Mouse (Mus musculus): ENCODE measurements around the gene Tm4sf4. TPM values are rescaled to one million over a fixed set of nuclear protein-coding genes. Genes with fewer than 3 reads are reported as not detected.

Gene Tm4sf4
- polyA plus RNA-seq, 1 experiment from 2014 or later: 0.49 TPM

- ATAC-seq (ENCODE audit: low FRiP score, low read depth): no peak
- Histone ChIP-seq H3K27me3 (no peaks in the 10 kb centered on the region), H3K4me2 (no peak overlapping the region), H3K4me3 (no peak overlapping the region), H3K4me1 (replicated peaks) (no peaks in the 10 kb centered on the region), H3K27ac (replicated peaks) (no peak overlapping the region), H3K9ac (no peak overlapping the region), H3K9me3 (no peaks in the 10 kb centered on the region), H3K36me3 (no peaks in the 10 kb centered on the region)
- 80% methylated on average over 3 of the region's 3 CpGs for WGBS
Observed at GRCm38 (mm10) chr3:57440956-57441355, 15.8 kb downstream of the Tm4sf4 start.

GRCm38 (mm10) chr3:57445706-57446105 lies 20.6 kb downstream of the Tm4sf4 start:
- H3K9me3 ChIP-seq: no peaks in the 10 kb centered on the region
- no peaks in the 10 kb centered on the region for H3K27me3 ChIP-seq
- no peak for ATAC-seq (ENCODE audit: low FRiP score, low read depth)
- no peaks in the 10 kb centered on the region for H3K36me3 ChIP-seq
- no peak overlapping the region for H3K27ac ChIP-seq (replicated peaks)
- no peaks in the 10 kb centered on the region for H3K4me1 ChIP-seq (replicated peaks)
- H3K4me3 ChIP-seq: no peak overlapping the region
- WGBS: 51% methylated on average over 3 of the region's 3 CpGs
- H3K4me2 ChIP-seq: no peak overlapping the region
- H3K9ac ChIP-seq: no peak overlapping the region

- no peaks in the 10 kb centered on the region for H3K9me3 ChIP-seq
- H3K4me2 ChIP-seq: no peak overlapping the region
- H3K27ac ChIP-seq (replicated peaks): no peak overlapping the region
- H3K36me3 ChIP-seq: no peaks in the 10 kb centered on the region
- H3K9ac ChIP-seq: no peak overlapping the region
- no peak overlapping the region for H3K4me3 ChIP-seq
- H3K27me3 ChIP-seq: no peaks in the 10 kb centered on the region
- 53% methylated on average over 1 of the region's 1 CpGs for WGBS
- H3K4me1 ChIP-seq (replicated peaks): no peaks in the 10 kb centered on the region
- ATAC-seq (ENCODE audit: low FRiP score, low read depth): no peak
Observed at GRCm38 (mm10) chr3:57447889-57448288, 22.8 kb downstream of the Tm4sf4 start.

- Histone ChIP-seq H3K27ac (replicated peaks) (no peak overlapping the region), H3K4me1 (replicated peaks) (no peaks in the 10 kb centered on the region), H3K9me3 (no peaks in the 10 kb centered on the region), H3K36me3 (no peaks in the 10 kb centered on the region), H3K4me2 (no peak overlapping the region), H3K27me3 (no peaks in the 10 kb centered on the region), H3K9ac (no peak overlapping the region), H3K4me3 (no peak overlapping the region)
- WGBS: 38% methylated on average over 5 of the region's 5 CpGs
- ATAC-seq (ENCODE audit: low FRiP score, low read depth): peak; percentile 86
Observed at GRCm38 (mm10) chr3:57448445-57448844, 23.3 kb downstream of the Tm4sf4 start.

- Histone ChIP-seq H3K9me3 (no peaks in the 10 kb centered on the region), H3K36me3 (no peaks in the 10 kb centered on the region), H3K9ac (no peak overlapping the region), H3K4me3 (no peak overlapping the region), H3K27me3 (no peaks in the 10 kb centered on the region), H3K4me1 (replicated peaks) (no peaks in the 10 kb centered on the region), H3K27ac (replicated peaks) (0 out of 2 replicates have a peak overlapping the region, but pooled peaks have one; percentile 20), H3K4me2 (no peak overlapping the region)
- 69% methylated on average over 11 of the region's 11 CpGs for WGBS
- no peak for ATAC-seq (ENCODE audit: low FRiP score, low read depth)
Observed at GRCm38 (mm10) chr3:57458652-57459051, 33.5 kb downstream of the Tm4sf4 start.

- Histone ChIP-seq H3K36me3 (no peaks in the 10 kb centered on the region), H3K27me3 (no peaks in the 10 kb centered on the region), H3K9me3 (no peaks in the 10 kb centered on the region), H3K9ac (no peak overlapping the region), H3K4me1 (replicated peaks) (no peaks in the 10 kb centered on the region), H3K27ac (replicated peaks) (no peak overlapping the region), H3K4me2 (no peak overlapping the region), H3K4me3 (no peak overlapping the region)
- 89% methylated on average over 4 of the region's 4 CpGs for WGBS
- ATAC-seq (ENCODE audit: low FRiP score, low read depth): no peak
Observed at GRCm38 (mm10) chr3:57463302-57463701, 38.2 kb downstream of the Tm4sf4 start.

GRCm38 (mm10) chr3:57466289-57466688 lies 41.2 kb downstream of the Tm4sf4 start:
- H3K27ac ChIP-seq (replicated peaks): no peak overlapping the region
- 68% methylated on average over 3 of the region's 3 CpGs for WGBS

GRCm38 (mm10) chr3:57469325-57469724 lies 44.2 kb downstream of the Tm4sf4 start:
- no peak overlapping the region for H3K9ac ChIP-seq
- WGBS: 95% methylated on average over 3 of the region's 3 CpGs
- no peaks in the 10 kb centered on the region for H3K9me3 ChIP-seq
- H3K4me2 ChIP-seq: no peak overlapping the region
- H3K4me1 ChIP-seq (replicated peaks): peaks cover 23% of the 10 kb centered on the region
- H3K4me3 ChIP-seq: no peak overlapping the region
- H3K27ac ChIP-seq (replicated peaks): no peak overlapping the region
- H3K36me3 ChIP-seq: no peaks in the 10 kb centered on the region
- no peaks in the 10 kb centered on the region for H3K27me3 ChIP-seq
- ATAC-seq (ENCODE audit: low FRiP score, low read depth): no peak

More at GRCm38 (mm10) chr3:57466289-57466688, 41.2 kb downstream of the Tm4sf4 start:
- no peak overlapping the region for H3K4me3 ChIP-seq
- no peaks in the 10 kb centered on the region for H3K36me3 ChIP-seq
- no peak overlapping the region for H3K9ac ChIP-seq
- ATAC-seq (ENCODE audit: low FRiP score, low read depth): peak; percentile 74; the same call in 1 of the 2 replicates
- peaks cover 11% of the 10 kb centered on the region for H3K4me1 ChIP-seq (replicated peaks)
- no peaks in the 10 kb centered on the region for H3K27me3 ChIP-seq
- H3K4me2 ChIP-seq: no peak overlapping the region
- H3K9me3 ChIP-seq: no peaks in the 10 kb centered on the region

- ATAC-seq (ENCODE audit: low FRiP score, low read depth): peak; percentile 39; the same call in 1 of the 2 replicates
- Histone ChIP-seq H3K4me1 (replicated peaks) (peaks cover 23% of the 10 kb centered on the region), H3K4me2 (peak overlapping the region; percentile 52; the same call in 1 of the 2 replicates), H3K9me3 (no peaks in the 10 kb centered on the region), H3K4me3 (no peak overlapping the region), H3K36me3 (no peaks in the 10 kb centered on the region), H3K9ac (no peak overlapping the region), H3K27me3 (no peaks in the 10 kb centered on the region), H3K27ac (replicated peaks) (peak overlapping the region; percentile 58)
- 17% methylated on average over 5 of the region's 5 CpGs for WGBS
Observed at GRCm38 (mm10) chr3:57470326-57470725, 45.2 kb downstream of the Tm4sf4 start.

- no peaks in the 10 kb centered on the region for H3K27me3 ChIP-seq
- peak overlapping the region; percentile 58 for H3K27ac ChIP-seq (replicated peaks)
- peaks cover 23% of the 10 kb centered on the region for H3K4me1 ChIP-seq (replicated peaks)
- no peaks in the 10 kb centered on the region for H3K9me3 ChIP-seq
- 3% methylated on average over 15 of the region's 15 CpGs for WGBS
- ATAC-seq (ENCODE audit: low FRiP score, low read depth): peak; percentile 49; the same call in 1 of the 2 replicates
- 0 out of 2 replicates have a peak overlapping the region, but pooled peaks have one; percentile 36 for H3K9ac ChIP-seq
- H3K4me2 ChIP-seq: peak overlapping the region; percentile 52
- H3K4me3 ChIP-seq: peak overlapping the region; percentile 29
- no peaks in the 10 kb centered on the region for H3K36me3 ChIP-seq
Observed at GRCm38 (mm10) chr3:57470981-57471601, 46.0 kb downstream of the Tm4sf4 start.

GRCm38 (mm10) chr3:57472407-57472806 lies 47.3 kb downstream of the Tm4sf4 start:
- Histone ChIP-seq H3K4me1 (replicated peaks) (peaks cover 23% of the 10 kb centered on the region), H3K9ac (no peak overlapping the region), H3K4me3 (no peak overlapping the region), H3K27ac (replicated peaks) (no peak overlapping the region), H3K4me2 (no peak overlapping the region), H3K36me3 (no peaks in the 10 kb centered on the region), H3K9me3 (no peaks in the 10 kb centered on the region), H3K27me3 (no peaks in the 10 kb centered on the region)
- 37% methylated on average over 4 of the region's 4 CpGs for WGBS
- peak; percentile 76; the same call in 1 of the 2 replicates for ATAC-seq (ENCODE audit: low FRiP score, low read depth)

- 90% methylated on average over 8 of the region's 8 CpGs for whole genome bisulfite sequencing
- no peak overlapping the region for H3K27ac ChIP-seq (replicated peaks)
Observed at GRCm38 (mm10) chr3:57474421-57474820, 49.3 kb downstream of the Tm4sf4 start.

GRCm38 (mm10) chr3:57480640-57481039 lies 55.5 kb downstream of the Tm4sf4 start:
- ATAC-seq (ENCODE audit: low FRiP score, low read depth): no peak
- no peak overlapping the region for H3K27ac ChIP-seq (replicated peaks)
- H3K4me1 ChIP-seq (replicated peaks): no peaks in the 10 kb centered on the region
- WGBS: 77% methylated on average over 4 of the region's 4 CpGs
- H3K9ac ChIP-seq: no peak overlapping the region
- H3K27me3 ChIP-seq: no peaks in the 10 kb centered on the region
- no peak overlapping the region for H3K4me2 ChIP-seq
- no peaks in the 10 kb centered on the region for H3K36me3 ChIP-seq
- H3K4me3 ChIP-seq: no peak overlapping the region
- no peaks in the 10 kb centered on the region for H3K9me3 ChIP-seq

More at GRCm38 (mm10) chr3:57474421-57474820, 49.3 kb downstream of the Tm4sf4 start:
- Histone ChIP-seq H3K9me3 (no peaks in the 10 kb centered on the region), H3K27me3 (no peaks in the 10 kb centered on the region), H3K9ac (no peak overlapping the region), H3K4me2 (no peak overlapping the region), H3K4me3 (no peak overlapping the region), H3K4me1 (replicated peaks) (peaks cover 23% of the 10 kb centered on the region), H3K36me3 (no peaks in the 10 kb centered on the region)
- no peak for ATAC-seq (ENCODE audit: low FRiP score, low read depth)

All from hindbrain, embryonic 15.5 days (tissue).